Mouse (Mus musculus): ENCODE measurements around the gene Hist1h2ba.

GRCm38 (mm10) chr13:23910121-23910520 is 23.8 kb downstream of the Hist1h2ba start:
- TF ChIP-seq POLR2A (IDR thresholded peaks at IDR 0.05; ENCODE audit: control insufficient read depth, low read depth, low read length) (no peak), CTCF (IDR thresholded peaks at IDR 0.05; ENCODE audit: control insufficient read depth, insufficient read depth, insufficient replicate concordance, low read depth, low read length) (no peak)

All from testis, adult 2 months (tissue).